Mouse (Mus musculus) heart, postnatal 0 days (tissue): ENCODE data around the gene Clns1a. TPM values are rescaled to one million over a fixed set of nuclear protein-coding genes. Genes with fewer than 3 reads are reported as not detected.

ENCODE experiments used
- ATAC-seq: fragments of 200-750 bp; cut with Nextera tagmentation; 2 replicates; pipeline ENCODE4 v1.8.0; 2017; ENCODE audit warnings: low read depth, moderate number of reproducible peaks, moderate library complexity; ENCODE audit not compliant: insufficient read depth
- DNase-seq: peaks from one replicate; pipeline ENCODE4 v3.0.0-alpha.2; 2016; ENCODE audit warnings: low spot score
- H3K27ac ChIP-seq: fragments of 300-500 bp; sonication (generic); 2 replicates; pipeline ENCODE4 v1.5.1; 2014; ENCODE audit warnings: low read depth, mild to moderate bottlenecking
- H3K27me3 ChIP-seq: fragments of 300-500 bp; sonication (generic); 2 replicates; pipeline ENCODE4 v1.6.1; 2014; ENCODE audit warnings: low read length, mixed read lengths; ENCODE audit not compliant: control insufficient read depth, insufficient read depth
- H3K36me3 ChIP-seq: fragments of 300-500 bp; sonication (generic); replicated peaks from 2 replicates; pipeline ENCODE4 v1.6.1; 2014; ENCODE audit warnings: low read length, mixed read lengths; ENCODE audit not compliant: control insufficient read depth, insufficient read depth
- H3K4me1 ChIP-seq: fragments of 300-500 bp; sonication (generic); 2 replicates; pipeline ENCODE4 v1.6.1; 2014; ENCODE audit warnings: antibody characterized with exemption; ENCODE audit not compliant: control insufficient read depth, insufficient read depth
- H3K4me2 ChIP-seq: fragments of 300-500 bp; sonication (generic); 2 replicates; pipeline ENCODE4 v1.6.1; 2014; ENCODE audit warnings: low read depth, mild to moderate bottlenecking, low read length, moderate library complexity
- H3K4me3 ChIP-seq: fragments of 300-500 bp; sonication (generic); 2 replicates; pipeline ENCODE4 v1.5.1; 2014; ENCODE audit warnings: low read depth, low read length
- H3K9ac ChIP-seq: fragments of 300-500 bp; sonication (generic); replicated peaks from 2 replicates; pipeline ENCODE4 v1.6.1; 2014; ENCODE audit warnings: low read depth, low read length, mixed read lengths
- H3K9me3 ChIP-seq: fragments of 300-500 bp; sonication (generic); replicated peaks from 2 replicates; pipeline ENCODE4 v1.6.1; 2016; ENCODE audit warnings: low read length; ENCODE audit not compliant: control insufficient read depth
- CTCF ChIP-seq: IDR thresholded peaks from 2 replicates; pipeline ENCODE4 v1.5.1; 2016; ENCODE audit warnings: antibody characterized with exemption, control low read depth, low read depth
- EP300 ChIP-seq: IDR thresholded peaks from 2 replicates; pipeline ENCODE4 v1.6.1; 2016; ENCODE audit warnings: antibody characterized with exemption, low read depth
- WGBS: fragments of 180-500 bp; shearing (Covaris S2); extraction: QIAGEN DNeasy Blood & Tissue Kit; methylation state at CpG from one replicate; pipeline ENCODE4 v1.1.7; 2014; 5-methylcytosine and 5-hydroxymethylcytosine counted together
- polyA plus RNA-seq: library from polyadenylated mRNA; unstranded; fragments of >200 nt; fragmentation: Nextera tagmentation; extraction: Ambion mirVana; gene quantifications from 2 replicates; pipeline ENCODE4 v1.2.1, GENCODE M21; 2015
- total RNA-seq: library from RNA; depleted of rRNA; stranded (reverse); fragments of >200 nt; gene quantifications from 2 replicates; pipeline ENCODE4 v1.2.3, GENCODE M21; 2014; ENCODE audit warnings: low replicate concordance; rRNA removed

Gene Clns1a
- total RNA-seq (37.1 and 42.0 TPM in 2 replicates), polyA plus RNA-seq (60.5 and 63.7 TPM in 2 replicates)

GRCm38 (mm10) chr7:97696506-97697254 is at the start of gene Clns1a:
Clns1a (plus strand) TSS chr7:97696634.
- Histone ChIP-seq H3K9ac (peak within 1 kb of the TSS; percentile 88), H3K4me1 (peaks cover 10% of the 10 kb centered on the region; the same call in 1 of the 2 replicates), H3K27ac (peak within 1 kb of the TSS; percentile 75), H3K4me3 (peak within 1 kb of the TSS; percentile 96), H3K4me2 (peak within 1 kb of the TSS; percentile 78), H3K9me3 (no peaks in the 10 kb centered on the region), H3K27me3 (no peaks in the 10 kb centered on the region), H3K36me3 (no peaks in the 10 kb centered on the region; the same call in 1 of the 2 replicates)
- ATAC-seq (peak; percentile 97), DNase-seq (peak; percentile 93)
- under 1% methylated on average over 63 of the region's 63 CpGs for WGBS
- TF ChIP-seq EP300 (peak; percentile 69; the same call in 1 of the 2 replicates), CTCF (no peak)

GRCm38 (mm10) chr7:97647656-97648055 is 48.8 kb upstream of the Clns1a start:
- DNase-seq, result no peak
- H3K4me1 ChIP-seq, result no peaks in the 10 kb centered on the region
- no peaks in the 10 kb centered on the region for H3K36me3 ChIP-seq
- whole genome bisulfite sequencing, result 87% methylated on average over 5 of the region's 5 CpGs
- no peak overlapping the region for H3K27ac ChIP-seq
- H3K4me2 ChIP-seq, result no peak overlapping the region
- H3K4me3 ChIP-seq, result no peak overlapping the region
- no peaks in the 10 kb centered on the region for H3K9me3 ChIP-seq
- ATAC-seq, result no peak
- H3K27me3 ChIP-seq, result no peaks in the 10 kb centered on the region
- H3K9ac ChIP-seq, result no peak overlapping the region
- no peak for TF ChIP-seq EP300

GRCm38 (mm10) chr7:97650729-97651128 is 45.7 kb upstream of the Clns1a start:
- TF ChIP-seq EP300, result no peak
- no peak for TF ChIP-seq CTCF
- no peak overlapping the region for H3K27ac ChIP-seq
- ATAC-seq, result no peak
- H3K4me2 ChIP-seq, result no peak overlapping the region
- H3K4me3 ChIP-seq, result no peak overlapping the region
- H3K4me1 ChIP-seq, result no peaks in the 10 kb centered on the region
- 83% methylated on average over 4 of the region's 4 CpGs for WGBS
- peaks cover 14% of the 10 kb centered on the region for H3K36me3 ChIP-seq
- H3K9ac ChIP-seq, result no peak overlapping the region
- H3K9me3 ChIP-seq, result no peaks in the 10 kb centered on the region
- H3K27me3 ChIP-seq, result no peaks in the 10 kb centered on the region
- no peak for DNase-seq

DNA sequence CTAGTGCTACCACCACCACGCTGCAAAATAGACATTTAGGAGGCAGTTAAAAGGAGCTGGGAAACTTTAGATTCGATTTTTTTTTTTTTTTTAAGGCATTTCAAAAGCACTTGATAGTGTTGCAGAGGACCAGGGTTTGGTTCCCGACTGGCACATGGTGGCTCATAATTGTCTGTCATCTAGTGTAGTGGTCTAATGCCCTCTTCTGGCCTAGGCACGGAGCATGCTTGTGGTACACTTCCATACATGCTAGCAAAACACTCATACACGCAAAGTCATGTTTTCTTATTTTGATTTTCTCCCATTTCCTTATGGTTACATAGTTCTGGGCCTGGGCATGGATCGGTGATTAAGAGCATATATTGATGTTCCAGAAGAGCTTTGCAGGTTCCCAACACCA is 40.3 kb upstream of the Clns1a start:
- Histone ChIP-seq H3K4me3 (no peak overlapping the region), H3K27me3 (no peaks in the 10 kb centered on the region), H3K9ac (no peak overlapping the region), H3K27ac (no peak overlapping the region), H3K4me1 (no peaks in the 10 kb centered on the region), H3K36me3 (peaks cover 20% of the 10 kb centered on the region), H3K4me2 (no peak overlapping the region), H3K9me3 (no peaks in the 10 kb centered on the region)
- TF ChIP-seq EP300, result no peak
- peak; percentile 28 for TF ChIP-seq CTCF
- no peak for DNase-seq
- ATAC-seq, result no peak
- 84% methylated on average over 6 of the region's 6 CpGs for WGBS

DNA sequence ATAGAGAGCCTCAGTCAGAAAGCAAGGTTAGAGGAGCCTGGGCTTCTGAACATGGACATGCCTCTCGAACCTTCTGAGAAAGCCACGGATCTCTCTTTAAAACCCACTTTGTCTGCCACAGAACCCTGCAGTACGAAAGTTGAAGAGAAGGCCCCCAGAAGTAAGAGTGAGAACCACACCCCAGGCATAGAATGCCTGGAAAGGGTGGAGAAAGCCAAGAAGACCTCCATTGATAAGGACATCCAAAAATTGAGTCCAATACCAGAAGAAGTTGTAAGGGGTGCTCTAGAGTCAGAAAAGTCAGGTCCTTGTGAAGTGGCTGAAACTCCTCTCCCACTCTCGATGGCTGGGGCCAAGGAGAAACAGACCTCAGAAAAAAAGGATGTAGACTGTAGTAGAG is 34.8 kb upstream of the Clns1a start:
- Histone ChIP-seq H3K4me1 (no peaks in the 10 kb centered on the region), H3K27ac (no peak overlapping the region), H3K9me3 (no peaks in the 10 kb centered on the region), H3K36me3 (peaks cover 44% of the 10 kb centered on the region), H3K27me3 (no peaks in the 10 kb centered on the region), H3K4me3 (no peak overlapping the region), H3K9ac (no peak overlapping the region), H3K4me2 (no peak overlapping the region)
- TF ChIP-seq EP300, result no peak
- TF ChIP-seq CTCF, result no peak
- DNase-seq (no peak), ATAC-seq (no peak)
- WGBS, result 91% methylated on average over 4 of the region's 4 CpGs

GRCm38 (mm10) chr7:97679239-97679638 is 17.2 kb upstream of the Clns1a start:
- DNase-seq, result peak; percentile 53
- Histone ChIP-seq H3K9ac (no peak overlapping the region), H3K4me3 (no peak overlapping the region), H3K4me1 (no peaks in the 10 kb centered on the region), H3K4me2 (no peak overlapping the region), H3K27me3 (no peaks in the 10 kb centered on the region), H3K27ac (no peak overlapping the region), H3K9me3 (no peaks in the 10 kb centered on the region), H3K36me3 (peaks cover 62% of the 10 kb centered on the region)
- WGBS, result 29% methylated on average over 1 of the region's 1 CpGs
- no peak for ATAC-seq
- no peak for TF ChIP-seq EP300
- peak; percentile 45 for TF ChIP-seq CTCF
